Mouse (Mus musculus): ENCODE measurements around the gene Gm48551.

- TF ChIP-seq POLR2A (IDR thresholded peaks at IDR 0.05; ENCODE audit: borderline replicate concordance, extremely low read depth, low read depth, low read length) (no peak), CTCF (IDR thresholded peaks at IDR 0.05; ENCODE audit: insufficient read depth, low read length) (no peak)
These were observed 11.6 kb downstream of the Gm48551 start for GRCm38 (mm10) chr10:81395865-81396264.

Measured in lung, adult 2 months (tissue).